Mouse (Mus musculus) kidney, postnatal 4 days (tissue): ENCODE data around the gene Gm9887.
"Not testable (repeated sequence)": the region's sequence is repeated elsewhere in the genome, so short reads cannot be mapped to it uniquely, and the experiment has no call there.

Experiments
- DNase-seq, 2 experiments: peaks; one replicate each; pipeline ENCODE4 v3.0.0; 2021; ENCODE audit warnings: mixed read lengths in 2 of 2

The Gm9887 gene

DNA sequence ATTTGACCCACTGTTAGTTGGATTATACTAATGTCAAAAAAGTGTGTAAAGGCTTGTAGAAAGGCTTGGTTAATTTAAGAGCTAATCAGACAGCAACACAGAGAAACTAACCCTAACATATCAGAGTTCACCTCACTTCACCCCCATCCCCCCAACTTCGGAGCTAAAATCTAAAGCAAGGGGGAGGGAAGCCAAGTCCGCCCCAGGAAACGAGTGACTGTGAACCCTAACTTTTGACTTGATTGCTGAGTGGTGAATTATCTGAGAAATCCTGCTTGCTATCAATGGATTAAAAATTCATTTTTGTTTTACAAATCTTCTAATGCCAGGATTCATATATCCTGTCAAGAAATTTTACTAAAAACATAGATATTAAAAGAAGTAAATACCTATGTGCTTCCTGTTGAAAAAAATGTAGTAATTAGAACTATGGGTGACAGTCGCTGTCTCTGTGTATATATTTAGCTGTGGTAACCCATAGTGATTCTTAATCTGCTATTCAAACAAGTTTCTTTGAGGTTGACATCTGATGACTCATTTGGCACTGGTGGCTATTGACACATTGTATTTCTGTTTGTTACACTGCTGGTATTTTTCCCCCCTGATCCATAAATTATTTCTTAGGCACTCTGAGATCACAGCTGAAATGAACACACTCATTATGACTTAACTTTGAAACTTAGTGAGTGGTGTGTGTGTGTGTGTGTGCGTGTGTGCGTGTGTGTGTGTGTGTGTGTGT, 13.5 kb upstream of the Gm9887 start:
- DNase-seq, result no peak

DNA sequence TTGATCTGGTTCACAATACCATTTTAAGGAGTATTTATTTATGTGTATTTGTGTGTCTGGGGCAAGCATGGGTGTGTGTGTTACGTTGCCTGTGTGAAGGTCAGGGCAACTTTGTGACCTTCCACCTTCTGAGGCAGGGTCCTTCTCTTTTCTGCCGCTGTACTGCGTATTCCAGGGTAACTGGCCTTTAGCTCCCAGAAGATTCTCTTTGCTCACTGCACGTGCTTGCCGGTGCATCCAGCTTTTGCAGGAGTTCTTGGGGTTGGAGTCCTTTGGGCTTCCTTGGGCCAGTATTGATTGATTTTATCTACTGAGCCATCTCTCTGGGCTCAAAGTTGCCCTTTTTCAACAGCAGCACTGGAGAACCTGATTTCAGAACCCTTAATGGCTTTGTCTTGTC, 12.3 kb upstream of the Gm9887 start:
- DNase-seq, result no peak

DNA sequence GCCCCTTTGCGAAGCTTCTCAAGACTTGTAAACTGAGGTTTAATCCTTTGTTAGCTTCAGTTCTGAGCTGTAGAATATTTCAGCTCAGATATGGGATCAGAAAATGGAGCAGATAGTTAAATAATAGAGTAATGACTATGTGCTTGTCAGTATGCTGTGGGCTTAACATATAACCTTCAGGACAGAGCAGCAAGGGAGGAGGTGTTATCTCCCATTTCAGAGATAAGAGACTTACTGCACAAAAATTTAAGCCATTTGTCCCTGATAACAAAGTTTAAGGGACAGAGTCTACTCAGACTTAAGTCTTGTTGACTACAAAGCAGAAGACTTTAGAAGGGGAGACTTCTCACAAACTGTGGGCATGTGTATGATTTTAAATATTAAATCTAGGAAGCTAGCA, 10.6 kb upstream of the Gm9887 start:
- no peak for DNase-seq

DNA sequence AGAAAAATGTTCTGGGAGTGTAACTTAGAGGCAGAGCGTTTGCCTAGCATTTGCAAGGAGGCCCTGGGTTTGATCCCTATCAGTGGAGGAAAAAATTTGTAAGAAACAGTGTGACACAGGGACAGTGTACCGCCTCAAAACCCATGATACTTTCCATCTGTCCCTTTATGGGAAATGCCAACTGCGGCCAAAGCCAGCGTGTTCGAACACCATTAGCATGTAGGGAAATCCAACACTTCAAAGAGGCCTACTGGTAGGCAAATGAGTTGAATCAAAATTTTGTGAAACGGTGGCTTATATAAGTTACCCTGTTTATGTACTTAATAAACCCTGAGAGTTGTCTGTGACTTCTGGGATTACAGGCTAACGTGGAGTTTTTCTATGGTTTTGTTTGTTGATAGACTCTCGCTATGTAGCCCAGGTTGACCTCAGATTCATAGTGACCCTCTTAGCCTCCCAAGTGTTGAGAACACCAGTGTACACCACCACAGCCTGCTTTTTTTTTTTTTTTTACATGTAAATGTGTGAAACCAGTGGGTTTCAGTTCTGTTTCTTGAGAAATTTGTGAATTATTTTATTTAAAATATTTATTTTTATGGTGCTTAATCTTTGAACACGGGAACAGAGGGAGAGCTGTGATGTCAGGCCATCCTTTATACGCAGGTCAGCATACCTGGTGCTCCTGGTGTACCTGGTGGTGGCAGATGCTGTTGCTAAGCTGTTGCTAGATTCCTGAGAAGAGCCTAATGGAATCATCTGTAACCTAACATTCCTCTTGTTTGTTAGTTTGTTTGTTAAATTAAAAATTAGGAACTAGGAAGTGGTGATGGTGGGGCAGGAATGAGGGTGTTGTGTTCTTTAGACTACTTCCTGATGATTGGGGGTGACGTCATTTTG, 6.5 kb upstream of the Gm9887 start:
- DNase-seq, result no peak

DNA sequence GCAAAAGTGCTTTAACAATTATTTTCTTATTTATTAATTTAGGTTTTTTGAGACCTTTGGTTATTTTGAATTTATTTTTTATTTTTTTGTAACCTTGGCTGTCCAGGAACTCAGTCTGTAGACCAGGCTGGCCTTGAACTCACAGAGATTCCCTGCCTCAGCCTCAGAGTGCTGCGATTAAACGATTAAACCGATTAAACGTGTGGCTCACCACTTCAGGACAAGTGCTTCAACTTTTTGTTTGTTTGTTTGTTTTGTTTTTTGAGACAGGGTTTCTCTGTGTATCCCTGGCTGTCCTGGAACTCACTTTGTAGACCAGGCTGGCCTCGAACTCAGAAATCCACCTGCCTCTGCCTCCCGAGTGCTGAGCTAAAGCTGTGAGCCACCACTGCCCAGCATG, 5.4 kb upstream of the Gm9887 start:
- not testable (repeated sequence) for DNase-seq

DNA sequence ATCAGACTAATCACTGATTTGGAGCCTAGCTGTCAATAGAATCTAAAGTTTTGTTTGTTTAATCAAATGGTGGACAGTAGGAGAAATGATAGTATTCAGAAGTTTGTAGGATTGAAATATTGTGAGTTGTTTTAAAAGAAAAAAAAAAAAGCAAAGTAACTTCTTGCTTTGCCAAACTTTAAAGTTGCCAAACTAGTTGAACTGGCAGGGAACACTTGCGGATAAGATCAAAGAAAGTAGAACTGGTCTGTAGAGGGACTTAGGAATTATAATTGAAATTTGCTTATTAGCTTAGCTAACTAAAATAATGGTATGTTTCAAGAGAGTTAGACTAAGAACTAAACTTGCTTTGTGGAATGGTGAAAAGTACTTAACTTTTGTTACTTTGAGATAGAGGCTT, 4.9 kb upstream of the Gm9887 start:
- DNase-seq, result no peak

DNA sequence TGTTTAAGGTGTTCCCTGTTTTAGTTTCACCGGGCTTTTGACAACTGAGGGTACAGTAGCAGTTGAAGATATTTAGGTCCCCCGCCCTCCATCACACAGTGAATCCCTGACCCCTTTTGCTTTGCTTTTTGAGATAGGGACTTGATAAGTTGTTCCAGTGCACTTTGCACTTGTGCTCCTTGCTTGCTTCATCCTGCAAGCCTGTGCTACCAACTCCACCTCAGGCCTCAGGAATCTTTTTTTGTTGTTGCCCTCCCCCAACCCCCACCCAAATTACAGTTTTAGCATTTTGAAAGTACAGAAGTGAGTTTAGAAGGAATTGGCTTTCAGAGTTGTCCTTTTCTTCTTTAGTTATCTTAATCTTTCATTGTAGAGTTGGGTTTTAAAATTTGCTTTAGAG, 3.9 kb upstream of the Gm9887 start:
- DNase-seq, result no peak

DNA sequence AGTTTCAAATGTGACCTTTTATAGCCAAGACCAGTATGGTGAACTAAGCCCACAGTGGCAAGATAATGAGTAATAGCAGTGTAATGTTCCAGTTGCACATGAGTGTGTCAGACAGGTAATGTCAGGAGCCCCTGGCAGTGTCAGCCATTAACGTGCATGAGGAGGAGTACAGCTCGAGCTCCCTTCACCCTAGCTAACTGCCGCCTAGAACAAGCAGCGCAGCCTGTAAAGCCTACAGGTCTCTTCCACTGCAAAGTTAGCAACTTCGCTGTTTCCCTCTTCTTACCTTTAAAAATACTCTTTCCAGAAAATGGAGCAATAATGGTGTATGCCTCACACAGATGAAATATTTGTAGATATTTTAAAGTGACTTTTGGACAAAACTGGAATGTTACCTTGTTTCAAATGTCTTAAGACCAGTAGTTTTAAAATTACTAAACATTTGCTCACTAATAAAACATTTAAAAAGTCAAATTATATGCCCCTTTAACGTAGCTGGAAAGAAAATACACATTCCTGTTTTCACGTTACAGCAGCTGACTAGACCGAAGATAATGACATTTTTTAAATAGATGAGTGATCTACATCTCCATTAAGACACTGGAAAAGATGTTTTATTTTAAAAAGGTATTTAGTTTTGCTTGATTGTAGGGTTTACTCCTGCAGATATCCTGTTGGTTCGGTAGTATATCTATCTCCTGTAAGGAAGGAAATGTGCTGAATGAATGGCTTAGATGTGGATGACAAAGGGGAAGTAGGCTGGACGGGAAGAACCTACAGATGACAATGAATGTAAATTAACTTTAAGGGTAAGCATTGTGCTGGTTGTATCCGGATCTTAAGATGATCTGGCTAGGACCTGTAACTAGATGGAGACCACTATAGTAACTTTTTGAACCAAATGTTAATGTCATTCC, 1.9 kb upstream of the Gm9887 start:
- DNase-seq, result peak in 1 of 2 experiments; percentile 27

DNA sequence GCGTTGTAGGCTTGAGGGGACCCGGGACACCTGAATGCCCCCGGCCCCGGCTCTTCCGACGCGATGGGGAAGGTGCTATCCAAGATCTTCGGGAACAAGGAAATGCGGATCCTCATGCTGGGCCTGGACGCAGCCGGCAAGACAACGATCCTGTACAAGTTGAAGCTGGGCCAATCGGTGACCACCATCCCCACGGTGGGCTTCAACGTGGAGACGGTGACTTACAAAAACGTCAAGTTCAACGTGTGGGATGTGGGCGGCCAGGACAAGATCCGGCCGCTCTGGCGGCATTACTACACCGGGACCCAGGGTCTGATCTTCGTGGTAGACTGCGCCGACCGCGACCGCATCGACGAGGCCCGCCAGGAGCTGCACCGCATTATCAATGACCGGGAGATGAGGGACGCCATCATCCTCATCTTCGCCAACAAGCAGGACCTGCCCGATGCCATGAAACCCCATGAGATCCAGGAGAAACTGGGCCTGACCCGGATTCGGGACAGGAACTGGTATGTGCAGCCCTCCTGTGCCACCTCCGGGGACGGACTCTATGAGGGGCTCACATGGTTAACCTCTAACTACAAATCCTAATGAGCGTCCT, 573 bp upstream of the Gm9887 start:
- peak; percentile 41 to 55 for DNase-seq

DNA sequence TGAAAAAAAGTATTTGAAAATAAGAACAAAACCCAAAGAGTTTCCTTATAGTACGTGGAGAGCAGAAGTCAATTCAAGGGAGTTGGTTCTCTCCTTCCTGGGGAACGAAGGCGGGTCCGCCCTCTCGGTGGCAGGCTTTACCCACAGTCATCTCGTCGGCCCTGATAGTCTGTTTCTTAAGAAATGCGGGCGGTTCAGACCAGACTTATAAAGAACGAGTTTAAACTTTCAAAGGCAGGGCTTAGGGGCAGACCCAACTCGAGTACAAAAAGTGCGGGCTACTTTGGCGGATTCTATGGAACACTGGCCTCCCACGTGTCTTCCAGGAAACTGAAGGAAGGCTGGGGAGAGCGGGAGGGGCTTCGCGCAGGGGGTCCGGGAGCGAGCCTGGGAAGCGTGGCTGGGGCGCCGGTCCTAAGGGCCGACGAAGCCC, 821 bp downstream of the Gm9887 start:
- no peak for DNase-seq

DNA sequence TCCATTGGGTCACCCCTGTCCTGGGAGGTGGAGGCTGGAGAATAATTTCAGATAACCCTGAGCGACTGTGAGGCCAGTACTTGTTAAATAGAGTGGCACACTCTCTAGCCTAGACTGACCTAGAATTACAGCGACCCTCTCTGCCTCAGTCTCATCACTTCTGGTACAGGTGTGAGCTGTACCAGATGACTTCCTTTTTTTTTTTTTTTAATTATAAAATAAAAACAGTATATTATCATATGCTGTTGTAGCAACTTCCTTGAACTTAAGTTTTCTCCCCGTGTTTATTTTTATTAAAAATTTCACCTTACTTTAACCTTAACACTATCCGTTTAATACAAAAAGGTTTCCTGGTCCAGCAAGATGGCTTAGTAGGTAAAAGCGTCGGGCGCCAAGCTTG, 1.3 kb downstream of the Gm9887 start:
- DNase-seq, result no peak

DNA sequence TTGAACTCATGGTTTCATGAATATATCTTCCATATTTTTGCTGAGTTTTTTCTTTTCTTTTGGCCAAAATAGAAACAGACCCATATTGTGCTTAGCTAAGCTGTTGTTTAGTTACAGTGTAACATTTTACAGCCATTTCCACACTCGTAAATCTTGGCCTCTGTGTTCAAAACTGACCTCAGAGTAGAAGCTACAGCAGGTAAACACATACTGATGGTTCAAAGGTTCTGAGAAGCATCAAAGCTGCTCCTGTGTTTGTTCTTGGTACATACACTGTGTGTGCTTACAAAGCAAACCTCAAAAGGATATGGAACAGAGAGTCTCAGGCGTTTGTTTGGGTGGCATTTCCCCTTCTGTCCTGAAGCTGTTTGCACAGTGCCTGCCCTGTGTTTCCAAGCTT, 4.7 kb downstream of the Gm9887 start:
- DNase-seq, result no peak

DNA sequence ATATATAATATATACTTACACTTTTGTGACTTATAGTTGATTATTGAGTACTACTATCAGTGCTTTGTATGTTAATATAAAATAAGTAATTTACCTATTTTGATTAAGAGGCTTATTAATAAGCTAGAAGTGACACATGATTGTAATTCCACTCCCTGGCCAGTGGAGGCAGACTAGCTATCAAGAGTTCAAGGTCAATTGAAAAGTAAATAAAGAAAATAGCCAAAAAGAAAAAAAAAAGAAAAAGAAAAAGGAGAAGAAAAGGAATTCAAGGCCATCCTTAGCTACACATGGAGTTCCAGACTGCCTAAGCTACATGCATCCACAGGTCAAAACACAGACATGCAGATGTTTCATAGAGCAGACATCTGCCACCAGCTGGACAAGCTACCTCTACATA, 5.8 kb downstream of the Gm9887 start:
- DNase-seq, result no peak

DNA sequence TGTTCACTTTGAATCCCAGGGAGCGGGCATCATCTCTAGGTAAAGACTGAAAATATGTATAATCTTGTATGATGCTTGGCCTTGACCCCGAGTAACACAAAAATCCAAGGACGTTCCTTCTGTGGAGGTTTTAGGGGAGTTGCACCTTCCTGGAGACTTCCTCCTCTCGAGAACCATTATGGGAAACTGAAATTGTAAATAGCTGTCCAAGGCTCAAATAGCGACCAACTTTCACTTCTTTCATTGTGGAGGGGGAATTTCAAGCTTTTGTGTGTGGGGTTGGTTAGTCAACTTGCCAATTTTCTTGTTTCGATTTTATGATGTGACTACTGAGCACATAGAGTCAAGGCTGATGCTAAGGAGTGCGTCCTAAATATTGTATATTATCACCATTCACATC, 6.5 kb downstream of the Gm9887 start:
- DNase-seq, result no peak

DNA sequence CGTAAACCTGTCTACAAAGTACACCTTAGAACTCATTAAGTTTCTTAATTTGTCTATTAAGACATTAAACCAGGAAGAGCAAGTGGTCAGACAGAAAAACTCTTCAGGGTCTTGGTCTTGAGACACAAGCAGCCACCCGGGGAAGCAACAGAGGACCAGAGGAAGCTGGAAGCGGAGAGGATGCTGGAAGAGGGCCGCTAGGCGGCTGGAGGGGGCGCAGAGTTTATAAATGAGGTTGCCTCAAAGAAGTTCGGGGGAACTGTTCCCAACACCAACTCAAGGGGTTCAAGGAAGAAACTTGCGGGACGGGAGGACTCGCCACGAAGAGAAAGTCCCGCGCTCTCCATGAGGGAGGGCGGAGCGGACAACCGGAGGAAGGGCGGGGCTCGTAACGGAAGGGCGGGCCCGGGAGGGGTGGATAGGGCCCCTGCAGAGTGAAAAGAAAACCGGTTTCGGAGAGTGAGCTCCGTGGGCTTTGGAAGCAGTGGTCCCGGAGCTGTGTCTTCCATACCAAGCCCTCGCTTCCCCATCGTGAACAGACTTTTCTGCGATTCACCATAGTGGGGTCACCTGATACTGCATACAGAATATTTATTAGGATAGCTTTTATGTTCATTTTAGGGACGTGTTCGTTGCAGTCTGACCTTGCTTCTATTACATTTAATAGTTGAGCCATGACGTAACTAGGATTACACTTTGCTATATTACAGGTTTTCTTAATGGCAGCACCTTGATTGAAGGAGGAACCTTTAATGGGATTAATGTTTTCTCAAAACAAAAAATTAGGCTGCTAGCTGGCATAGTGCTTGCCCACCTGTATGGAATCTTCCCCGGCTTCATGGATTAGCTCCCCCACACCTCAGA, 8.1 kb downstream of the Gm9887 start:
- DNase-seq, result peak; percentile 80 to 86

DNA sequence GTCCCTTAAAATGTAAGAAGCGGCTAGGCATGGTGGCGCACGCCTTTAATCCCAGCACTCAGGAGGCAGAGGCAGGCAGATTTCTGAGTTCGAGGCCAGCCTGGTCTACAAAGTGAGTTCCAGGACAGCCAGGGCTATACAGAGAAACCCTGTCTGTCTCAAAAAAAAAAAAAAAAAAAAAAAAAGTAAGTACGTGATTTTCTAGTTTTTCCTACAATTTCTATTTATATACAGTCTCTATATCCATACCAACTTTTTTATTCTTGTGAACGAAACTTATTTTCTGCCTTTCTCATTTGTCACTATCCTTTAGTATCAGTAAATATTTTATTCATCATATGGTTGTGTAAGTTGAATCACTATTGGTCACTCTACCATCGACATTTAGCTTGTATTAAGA, 9.1 kb downstream of the Gm9887 start:
- not testable (repeated sequence) for DNase-seq

DNA sequence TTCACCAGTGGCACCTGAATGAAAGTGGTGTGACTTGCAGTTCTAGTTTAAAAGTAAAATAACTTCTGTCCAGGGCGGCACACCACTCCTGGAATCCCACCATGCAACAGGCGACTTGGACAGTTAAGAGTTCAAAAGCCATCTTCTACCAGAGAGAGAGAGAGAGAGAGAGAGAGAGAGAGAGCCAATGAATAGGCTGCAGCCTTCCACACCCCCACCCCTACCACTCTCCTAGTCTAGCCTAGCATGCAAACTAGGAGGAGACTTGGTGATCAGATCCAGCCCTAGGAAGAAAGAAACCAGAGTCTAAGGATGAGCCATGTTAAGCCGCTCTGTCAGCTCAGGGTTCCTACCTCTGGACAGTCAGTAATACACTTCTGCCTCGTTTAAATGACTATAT, 9.9 kb downstream of the Gm9887 start:
- no peak for DNase-seq

DNA sequence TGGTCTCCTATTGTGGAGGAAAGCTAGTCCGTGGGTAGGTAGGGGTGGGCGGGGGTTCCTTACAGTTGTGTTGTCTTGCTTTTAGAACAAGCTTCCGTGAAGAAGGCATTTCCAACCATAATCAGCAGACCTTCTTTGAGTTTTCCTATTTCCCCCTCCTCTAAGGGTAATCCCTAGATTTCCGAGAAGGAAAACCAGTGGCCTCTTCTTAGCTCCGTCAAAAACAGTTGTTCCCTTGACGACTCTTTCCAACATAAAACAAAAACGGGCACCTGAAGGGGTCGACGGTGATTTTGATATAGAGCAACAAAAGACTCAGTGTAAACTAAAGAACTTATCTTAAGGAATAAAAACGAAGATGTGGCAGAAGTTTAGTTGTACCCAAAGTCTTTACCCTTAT, 10.3 kb downstream of the Gm9887 start:
- no peak for DNase-seq

DNA sequence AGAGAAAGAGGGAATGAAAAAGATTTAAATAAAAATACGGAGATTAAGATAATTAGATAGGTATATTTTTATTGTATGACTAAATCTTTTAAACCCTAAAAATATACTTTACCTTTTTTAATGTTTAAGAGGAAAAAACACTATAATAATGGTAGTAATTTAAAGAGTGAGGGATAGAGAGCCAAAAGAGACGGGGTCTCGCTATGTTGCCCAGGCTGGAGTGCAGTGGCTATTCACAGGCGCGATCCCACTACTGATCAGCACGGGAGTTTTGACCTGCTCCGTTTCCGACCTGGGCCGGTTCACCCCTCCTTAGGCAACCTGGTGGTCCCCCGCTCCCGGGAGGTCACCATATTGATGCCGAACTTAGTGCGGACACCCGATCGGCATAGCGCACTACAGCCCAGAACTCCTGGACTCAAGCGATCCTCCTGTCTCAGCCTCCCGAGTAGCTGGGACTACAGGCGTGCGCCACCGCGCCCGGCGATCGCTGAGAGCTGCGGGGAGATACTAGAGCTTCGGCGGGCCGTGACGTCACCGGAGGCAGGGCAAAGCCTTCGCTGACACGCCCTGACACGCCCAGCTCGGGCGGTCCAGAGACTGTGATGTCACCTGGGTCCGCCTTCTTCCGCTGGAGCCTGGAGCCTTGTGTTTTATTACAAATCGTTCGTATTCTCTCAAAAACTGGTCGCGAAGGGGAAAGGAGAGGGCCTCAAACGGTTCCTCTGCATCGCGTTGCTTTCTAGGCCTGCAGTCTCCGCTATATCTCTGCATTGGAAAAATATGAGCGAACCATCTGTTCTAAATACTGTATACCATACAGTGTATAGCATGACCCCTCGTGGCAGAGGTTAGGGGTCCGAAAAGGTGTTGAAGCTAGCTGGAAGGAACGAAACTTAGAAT, 11.0 kb downstream of the Gm9887 start:
- peak; percentile 99 for DNase-seq

DNA sequence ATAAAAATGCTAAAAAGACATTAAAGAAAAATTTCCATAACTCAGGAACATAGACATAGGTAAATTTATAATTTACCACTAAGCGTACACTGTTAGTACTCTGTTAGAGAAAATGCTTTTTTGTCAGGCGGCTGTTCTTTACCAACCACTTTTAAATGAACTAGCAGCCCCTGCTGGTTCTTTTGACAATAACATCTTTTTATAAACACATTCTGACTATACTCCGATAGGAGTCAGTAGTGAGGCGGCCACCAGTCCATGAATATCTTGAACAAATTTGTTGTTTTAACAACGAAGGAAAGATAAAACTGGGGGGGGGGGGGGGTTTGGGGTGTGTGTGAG, 11.6 kb downstream of the Gm9887 start:
- DNase-seq, result peak in 1 of 2 experiments; percentile 58

DNA sequence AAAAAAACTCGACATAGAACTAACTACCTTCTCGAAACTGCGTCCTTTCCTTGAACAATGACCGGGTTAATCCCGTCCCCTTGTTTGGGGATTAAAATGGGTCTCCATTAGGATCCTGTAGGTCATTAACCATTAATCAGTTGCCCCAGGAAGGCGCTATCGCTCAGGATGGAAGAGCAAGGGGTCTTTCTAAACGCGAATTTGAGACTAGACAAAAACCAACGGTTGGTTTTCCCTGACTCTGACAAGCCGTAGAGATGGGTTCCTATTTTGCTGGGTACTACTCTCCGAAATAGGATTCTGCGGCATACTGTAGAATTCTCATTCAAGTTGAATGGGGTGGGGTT, 15.0 kb downstream of the Gm9887 start:
- DNase-seq, result peak in 1 of 2 experiments; percentile 17
